Mouse (Mus musculus): ENCODE results near the gene Arid3b.

Gene Arid3b

GRCm38 (mm10) chr9:57757578-57757977 is 79.0 kb downstream of the Arid3b start:
- DNase-seq (ENCODE audit: extremely low spot score, low read depth, low spot score), result no peak

- DNase-seq (ENCODE audit: extremely low spot score, low read depth, low spot score), result no peak
Measured at GRCm38 (mm10) chr9:57750901-57751300, 85.7 kb downstream of the Arid3b start.

- no peak for DNase-seq (ENCODE audit: extremely low spot score, low read depth, low spot score)
Measured at GRCm38 (mm10) chr9:57748831-57749230, 87.8 kb downstream of the Arid3b start.

- no peak for DNase-seq (ENCODE audit: extremely low spot score, low read depth, low spot score)
Measured at GRCm38 (mm10) chr9:57748137-57748536, 88.5 kb downstream of the Arid3b start.

- no peak for DNase-seq (ENCODE audit: extremely low spot score, low read depth, low spot score)
Measured at GRCm38 (mm10) chr9:57747067-57747466, 89.5 kb downstream of the Arid3b start.

- DNase-seq (ENCODE audit: extremely low spot score, low read depth, low spot score), result peak; percentile 33
Measured at GRCm38 (mm10) chr9:57744462-57745091, 92.0 kb downstream of the Arid3b start.

Data from hindlimb bud, embryonic 11.5 days (tissue).